Mouse (Mus musculus) brown adipose tissue, adult 24 weeks (tissue): ENCODE data around the gene Nhlh2. TPM values are rescaled to one million over a fixed set of nuclear protein-coding genes. Genes with fewer than 3 reads are reported as not detected.

Source experiments
- H3K27ac ChIP-seq: fragments of 200-500 bp; replicated peaks from 2 replicates; pipeline ENCODE4 v1.5.1; 2012; ENCODE audit warnings: low read depth, mild to moderate bottlenecking, low read length
- H3K4me1 ChIP-seq: fragments of 200-500 bp; 2 replicates; pipeline ENCODE4 v1.6.1; 2012; ENCODE audit warnings: low read length, mixed read lengths; ENCODE audit not compliant: control insufficient read depth, insufficient read depth, insufficient read length
- H3K4me3 ChIP-seq: fragments of 200-500 bp; 2 replicates; pipeline ENCODE4 v1.5.1; 2012; ENCODE audit warnings: low read depth, mild to moderate bottlenecking, low read length, moderate library complexity; ENCODE audit not compliant: insufficient read depth
- polyA plus RNA-seq: library from polyadenylated mRNA; stranded (reverse); fragments of >200 nt; gene quantifications from 2 replicates; pipeline ENCODE4 v1.2.4, GENCODE M21; 2012; ENCODE audit not compliant: missing spikeins, insufficient read depth, insufficient read length

Nhlh2 gene
- not detected in 2 replicates for polyA plus RNA-seq

DNA sequence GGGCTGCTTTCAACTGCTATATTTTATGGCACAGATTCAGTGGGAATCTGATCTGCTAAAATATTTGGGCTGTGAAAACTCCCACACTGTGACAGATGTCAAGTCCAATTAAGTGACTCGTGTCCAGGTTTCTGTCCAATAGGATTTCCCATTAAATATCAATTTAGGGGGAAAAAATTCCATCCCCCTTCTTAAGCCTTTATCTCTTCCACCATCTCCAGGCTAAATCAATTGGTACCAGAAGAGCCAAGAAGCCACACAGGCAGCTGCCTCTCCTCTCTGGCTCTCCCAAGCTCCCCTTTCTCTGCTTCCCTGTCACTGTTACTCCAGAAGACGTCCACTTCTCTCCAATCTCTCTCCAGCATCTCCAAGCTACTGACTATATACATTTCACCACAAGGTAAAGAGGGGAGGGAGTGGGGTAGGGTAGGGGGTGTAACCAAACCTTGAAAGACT is at the start of gene Nhlh2:
Gene Nhlh2, plus strand, starts transcription at position 151 of the 456 bp plus-strand sequence.
- Histone ChIP-seq H3K27ac (no peak within 1 kb of the TSS), H3K4me1 (no peaks in the 10 kb centered on the region), H3K4me3 (no peak within 1 kb of the TSS)

DNA sequence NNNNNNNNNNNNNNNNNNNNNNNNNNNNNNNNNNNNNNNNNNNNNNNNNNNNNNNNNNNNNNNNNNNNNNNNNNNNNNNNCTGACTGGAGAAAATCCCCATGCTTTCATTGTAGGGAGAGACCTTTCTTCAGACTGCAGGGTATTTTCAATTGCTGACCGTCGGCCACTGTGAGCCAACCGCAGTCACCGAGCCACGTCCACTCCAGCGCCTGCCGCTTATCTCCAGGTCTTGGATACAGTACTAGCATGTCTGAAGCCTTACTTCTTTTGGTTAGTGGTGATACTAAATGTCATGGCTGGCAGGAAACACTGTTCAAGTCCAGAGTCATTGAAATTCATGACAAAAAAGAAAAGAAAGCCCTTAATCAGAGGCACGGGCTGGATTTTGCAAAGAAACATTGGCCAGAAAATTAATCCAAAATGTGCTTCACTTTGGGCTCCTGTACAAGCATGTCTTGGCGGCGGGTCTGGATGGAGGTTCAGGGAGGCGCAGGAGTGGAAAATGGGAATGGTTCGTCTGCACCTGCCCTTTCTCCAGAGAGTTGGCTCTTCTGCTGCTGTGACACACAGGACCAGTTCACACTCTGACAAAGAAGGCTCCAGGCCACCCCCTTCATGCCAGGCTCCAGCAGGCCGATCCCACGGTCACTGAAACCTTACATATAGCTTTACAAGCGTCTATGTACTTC is 48.6 kb upstream of the Nhlh2 start:
- Histone ChIP-seq H3K4me3 (no peak overlapping the region), H3K27ac (no peak overlapping the region), H3K4me1 (no peaks in the 10 kb centered on the region)

DNA sequence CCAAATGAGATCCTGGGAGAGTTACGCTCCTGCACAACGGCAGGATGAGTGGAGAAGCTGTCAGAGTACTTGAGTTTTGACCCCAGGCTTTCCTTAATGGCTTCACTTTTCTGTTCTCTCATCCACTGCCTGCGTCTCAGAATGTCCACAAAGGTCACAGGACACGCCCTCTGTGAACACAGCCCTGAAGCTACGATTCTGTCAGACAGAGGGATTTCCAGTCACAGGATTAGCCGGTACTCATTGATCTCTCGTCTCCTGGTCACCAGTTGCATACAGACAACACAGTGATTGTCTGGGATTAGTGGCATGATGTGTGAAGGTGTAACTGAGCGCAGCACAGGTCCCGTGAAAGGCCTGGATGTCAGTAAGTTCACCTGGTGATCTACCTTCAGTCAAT is 46.4 kb upstream of the Nhlh2 start:
- no peak overlapping the region for H3K27ac ChIP-seq
- H3K4me1 ChIP-seq = no peaks in the 10 kb centered on the region
- no peak overlapping the region for H3K4me3 ChIP-seq

DNA sequence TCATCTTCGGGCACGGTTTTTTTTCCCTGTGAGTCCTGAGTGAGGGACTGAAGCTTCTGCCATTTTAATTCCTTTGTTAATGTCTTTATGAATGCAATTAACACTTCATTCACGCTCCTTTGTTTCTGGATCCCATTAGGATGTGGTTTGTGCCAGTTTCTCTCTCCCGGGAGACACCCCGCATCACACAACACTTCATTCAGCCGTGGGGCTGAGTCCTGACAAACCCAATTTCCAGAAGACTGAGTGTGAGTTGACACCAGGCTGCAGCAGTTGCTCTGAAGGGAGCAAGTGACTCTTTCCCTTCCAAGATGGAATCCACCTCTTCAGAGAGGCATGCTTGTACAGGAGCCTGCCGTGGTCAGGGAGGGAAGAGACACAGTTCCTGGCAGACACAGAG is 45.5 kb upstream of the Nhlh2 start:
- no peak overlapping the region for H3K27ac ChIP-seq
- H3K4me3 ChIP-seq = no peak overlapping the region
- H3K4me1 ChIP-seq = no peaks in the 10 kb centered on the region

DNA sequence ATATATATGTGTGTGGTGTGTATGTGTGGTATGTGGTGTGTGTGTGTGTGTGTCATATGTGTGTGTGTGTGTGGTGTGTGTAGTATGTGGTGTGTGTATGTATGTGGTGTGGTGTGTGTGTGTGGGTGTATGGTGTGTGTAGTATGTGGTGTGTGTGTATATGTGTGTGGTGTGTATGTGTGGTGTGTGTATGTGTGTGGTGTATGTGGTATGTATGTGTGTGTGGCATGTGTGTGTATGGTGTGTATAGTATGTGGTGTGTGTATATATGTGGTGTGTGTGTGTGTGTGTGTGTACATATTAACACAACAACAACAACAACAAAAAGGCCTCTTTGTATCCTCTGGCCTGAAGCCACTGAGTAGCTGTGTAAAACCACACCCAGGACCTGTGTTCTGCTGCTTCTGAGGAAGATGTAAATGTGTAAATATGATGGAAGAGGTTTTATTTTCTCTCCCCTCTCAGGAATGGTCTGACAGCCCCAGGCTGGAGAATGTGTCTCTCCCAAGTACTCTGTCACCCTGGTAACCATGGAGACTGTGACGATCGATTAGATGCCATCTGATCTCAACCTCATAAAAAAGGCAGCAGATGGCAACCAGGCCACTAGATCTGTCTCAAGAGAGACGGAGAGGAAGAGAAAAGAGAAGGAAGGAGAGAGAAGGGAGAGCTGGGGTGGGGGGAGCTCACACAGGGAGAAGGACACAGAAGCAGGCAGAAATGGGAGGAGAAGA is 42.9 kb upstream of the Nhlh2 start:
- no peak overlapping the region for H3K27ac ChIP-seq
- no peak overlapping the region for H3K4me3 ChIP-seq

DNA sequence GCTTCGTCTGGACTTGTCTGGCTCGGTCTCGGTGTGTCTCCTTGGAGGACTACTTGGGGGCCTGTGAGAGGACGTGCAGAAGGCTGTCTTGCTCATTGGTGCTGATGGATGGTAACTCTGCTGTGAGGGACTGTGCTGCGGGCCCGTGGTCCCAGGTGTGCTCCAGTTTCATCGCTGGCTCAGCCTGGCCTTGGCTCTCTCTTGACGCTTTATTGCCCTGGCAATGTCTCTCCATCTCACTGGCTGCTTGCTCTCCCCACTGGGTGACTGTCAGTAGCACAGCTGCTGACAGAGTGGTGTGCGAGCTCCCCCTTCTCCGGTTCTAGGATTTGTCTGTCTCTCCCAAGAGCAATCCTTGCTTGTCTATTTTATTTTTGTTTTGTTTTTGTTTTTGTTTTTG is 34.5 kb upstream of the Nhlh2 start:
- Histone ChIP-seq H3K4me3 (no peak overlapping the region), H3K27ac (no peak overlapping the region)

More for the DNA sequence above, 42.9 kb upstream of the Nhlh2 start:
- H3K4me1 ChIP-seq = no peaks in the 10 kb centered on the region

DNA sequence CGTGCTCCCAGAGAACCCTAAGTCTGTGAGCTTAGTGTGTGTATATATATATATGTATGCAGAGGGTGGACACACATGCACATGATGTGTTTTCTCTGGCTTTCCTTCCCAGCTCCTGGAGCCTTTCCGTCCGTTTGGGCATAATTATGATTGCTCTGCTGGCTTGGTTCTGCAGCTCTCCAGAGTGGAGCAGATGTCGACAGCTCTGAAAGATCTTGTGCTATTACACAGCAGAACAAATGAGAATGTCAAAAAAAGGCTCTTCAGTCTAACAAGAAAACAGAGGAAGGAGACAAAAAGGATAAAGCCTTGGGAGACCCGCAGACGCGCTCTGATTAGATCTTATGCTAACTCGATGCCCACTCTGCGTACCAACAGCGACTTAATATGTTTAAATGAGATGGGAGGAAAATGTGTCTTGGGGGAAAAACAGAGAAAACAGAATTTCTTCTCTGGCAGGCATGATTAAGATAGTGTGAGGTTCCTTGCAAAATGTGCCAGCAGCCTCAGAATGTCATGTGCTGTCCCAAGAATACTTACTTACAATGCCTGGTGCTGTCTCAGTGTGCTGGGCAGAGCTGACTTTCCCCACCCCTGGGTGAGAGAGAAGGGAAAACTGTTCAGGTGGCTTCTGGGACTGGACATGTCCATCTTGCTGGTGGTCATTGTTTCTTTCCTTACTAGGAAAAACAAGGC is 31.4 kb upstream of the Nhlh2 start:
- Histone ChIP-seq H3K4me3 (no peak overlapping the region), H3K4me1 (no peaks in the 10 kb centered on the region), H3K27ac (no peak overlapping the region)

More for the DNA sequence above, 34.5 kb upstream of the Nhlh2 start:
- no peaks in the 10 kb centered on the region for H3K4me1 ChIP-seq

DNA sequence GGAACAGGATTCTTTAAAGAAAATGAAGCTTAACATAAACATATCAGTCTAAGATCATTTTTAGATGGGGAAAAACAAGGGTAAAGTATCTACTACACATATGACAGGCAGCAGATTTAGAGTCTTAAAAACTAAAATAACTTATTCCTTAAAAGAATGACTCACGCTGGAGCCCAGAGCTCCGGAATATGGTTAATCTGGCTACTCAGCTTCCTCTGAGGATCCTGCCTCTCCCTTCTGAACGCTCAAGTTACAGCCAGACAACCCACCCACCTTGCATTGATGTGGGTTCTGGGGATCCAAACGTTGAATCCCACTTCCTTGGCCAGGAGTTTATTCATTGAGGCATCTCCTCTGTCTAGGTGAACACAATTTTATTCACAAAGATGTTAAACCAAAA is 26.0 kb upstream of the Nhlh2 start:
- Histone ChIP-seq H3K27ac (no peak overlapping the region), H3K4me3 (no peak overlapping the region), H3K4me1 (no peaks in the 10 kb centered on the region)

DNA sequence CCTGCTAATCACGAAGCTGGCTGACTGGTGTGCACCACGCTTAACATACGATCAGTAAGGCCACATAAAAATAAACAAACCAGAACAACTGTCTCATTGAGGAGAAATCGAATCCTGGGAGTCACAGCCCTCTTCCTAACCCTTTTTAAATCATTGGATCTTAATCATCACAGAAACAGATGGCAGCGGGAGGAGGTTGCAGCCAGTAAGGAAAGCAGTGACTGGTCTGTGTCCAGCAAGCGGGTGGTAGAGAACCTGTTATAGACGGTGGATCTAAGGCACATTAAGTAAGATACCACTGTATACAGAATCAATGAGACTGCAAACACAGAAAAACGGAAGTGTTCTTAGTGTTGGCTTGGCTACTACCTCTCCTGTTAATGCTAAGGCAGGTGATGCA is 24.2 kb upstream of the Nhlh2 start:
- no peak overlapping the region for H3K27ac ChIP-seq

DNA sequence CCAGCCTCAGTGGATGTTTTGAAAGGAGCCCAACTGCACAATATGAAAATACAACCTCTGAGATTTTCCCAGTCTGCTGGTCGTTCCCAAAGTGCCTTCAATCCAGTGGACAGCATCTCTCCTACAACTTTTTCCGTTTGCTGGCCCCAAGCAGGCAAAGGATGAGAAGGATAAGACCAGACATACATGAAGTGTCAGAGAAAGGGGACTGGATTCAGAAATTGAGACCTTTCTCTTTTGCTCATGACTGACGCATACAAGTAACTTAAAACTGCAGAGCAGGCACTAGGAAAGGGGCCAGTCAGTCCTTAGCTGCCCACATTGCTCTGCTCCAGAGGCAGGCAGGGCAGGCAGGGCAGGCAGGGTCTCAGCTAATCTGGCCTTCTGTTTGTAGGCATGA is 19.7 kb upstream of the Nhlh2 start:
- no peaks in the 10 kb centered on the region for H3K4me1 ChIP-seq
- no peak overlapping the region for H3K27ac ChIP-seq
- H3K4me3 ChIP-seq = no peak overlapping the region

More for the DNA sequence above, 24.2 kb upstream of the Nhlh2 start:
- Histone ChIP-seq H3K4me1 (no peaks in the 10 kb centered on the region), H3K4me3 (no peak overlapping the region)

DNA sequence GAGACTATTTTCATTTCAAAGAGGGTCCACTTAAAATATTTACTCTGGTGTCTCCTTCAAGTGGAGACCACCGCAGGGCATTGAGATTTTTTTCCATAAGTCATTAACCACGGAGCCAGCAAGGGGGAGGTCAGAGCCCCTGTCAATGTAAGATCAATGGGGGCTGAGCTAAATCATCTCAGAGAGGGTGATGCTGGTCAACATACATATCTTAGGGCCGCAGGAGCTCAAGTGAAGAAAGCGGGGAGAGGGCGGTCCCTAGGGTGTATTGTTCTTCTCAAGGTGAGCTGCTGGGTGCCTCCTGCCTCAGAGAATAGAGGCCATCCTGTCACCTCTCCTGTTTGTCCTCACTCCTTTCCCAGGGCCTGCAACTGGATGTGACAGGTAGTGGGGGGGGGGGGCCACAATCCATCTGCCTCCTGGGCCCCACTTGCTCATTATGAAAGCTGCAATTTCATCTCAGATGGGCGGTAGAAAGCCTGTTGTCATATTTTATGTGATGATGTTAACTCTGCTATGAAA is 18.8 kb upstream of the Nhlh2 start:
- Histone ChIP-seq H3K27ac (no peak overlapping the region), H3K4me3 (no peak overlapping the region)

DNA sequence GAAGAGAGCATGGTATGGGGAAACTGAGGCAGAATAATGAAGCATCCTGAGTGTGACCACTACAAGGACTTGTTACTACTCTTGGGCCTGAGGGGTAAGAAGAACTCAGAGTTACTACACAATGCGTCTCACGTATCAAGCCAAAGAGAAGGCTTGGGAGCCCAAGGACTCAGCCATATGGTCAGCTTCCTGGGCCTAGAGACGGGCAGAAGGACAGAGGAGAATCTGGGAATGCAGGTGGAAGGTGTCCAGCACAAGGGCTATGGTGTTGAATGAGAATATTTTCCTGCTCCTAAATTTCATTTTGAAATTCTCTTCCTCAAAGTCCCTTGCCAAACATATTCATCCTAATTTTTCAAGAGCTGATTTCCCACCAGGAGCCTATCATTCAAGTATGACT is 12.0 kb upstream of the Nhlh2 start:
- Histone ChIP-seq H3K4me3 (no peak overlapping the region), H3K4me1 (no peaks in the 10 kb centered on the region), H3K27ac (no peak overlapping the region)

More for the DNA sequence above, 18.8 kb upstream of the Nhlh2 start:
- no peaks in the 10 kb centered on the region for H3K4me1 ChIP-seq

DNA sequence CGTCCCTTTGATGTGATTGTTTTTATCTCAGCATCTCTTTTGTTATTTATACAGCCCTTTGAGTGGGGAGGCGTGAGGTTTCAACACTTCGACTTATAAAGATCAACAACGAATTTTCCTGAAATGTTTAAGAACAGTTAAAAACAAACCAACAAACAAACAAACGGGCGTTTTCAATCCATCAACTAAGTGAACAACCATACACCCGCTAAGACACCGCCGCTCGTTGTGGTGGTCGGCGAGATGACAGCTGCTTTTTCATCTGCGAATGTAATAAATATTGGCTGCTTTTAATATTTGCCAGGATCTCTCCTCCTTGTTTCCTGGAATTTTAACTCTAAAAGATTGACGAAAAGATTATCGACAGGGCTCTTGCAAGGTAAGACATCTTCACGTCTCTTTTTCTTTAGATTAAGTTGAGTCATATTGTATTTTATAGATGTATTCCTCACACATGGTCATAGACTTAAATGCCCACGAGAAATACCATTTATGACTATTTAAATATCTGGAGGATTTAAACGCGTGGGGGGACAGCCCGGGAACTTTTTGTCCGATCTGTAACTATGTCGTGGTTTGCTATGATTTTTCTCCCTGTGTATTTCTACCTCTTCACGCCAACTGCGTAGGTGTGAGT is 923 bp downstream of the Nhlh2 start:
- no peak overlapping the region for H3K27ac ChIP-seq
- 0 out of 2 replicates have a peak overlapping the region, but pooled peaks have one; percentile 18 for H3K4me3 ChIP-seq
- no peaks in the 10 kb centered on the region for H3K4me1 ChIP-seq

DNA sequence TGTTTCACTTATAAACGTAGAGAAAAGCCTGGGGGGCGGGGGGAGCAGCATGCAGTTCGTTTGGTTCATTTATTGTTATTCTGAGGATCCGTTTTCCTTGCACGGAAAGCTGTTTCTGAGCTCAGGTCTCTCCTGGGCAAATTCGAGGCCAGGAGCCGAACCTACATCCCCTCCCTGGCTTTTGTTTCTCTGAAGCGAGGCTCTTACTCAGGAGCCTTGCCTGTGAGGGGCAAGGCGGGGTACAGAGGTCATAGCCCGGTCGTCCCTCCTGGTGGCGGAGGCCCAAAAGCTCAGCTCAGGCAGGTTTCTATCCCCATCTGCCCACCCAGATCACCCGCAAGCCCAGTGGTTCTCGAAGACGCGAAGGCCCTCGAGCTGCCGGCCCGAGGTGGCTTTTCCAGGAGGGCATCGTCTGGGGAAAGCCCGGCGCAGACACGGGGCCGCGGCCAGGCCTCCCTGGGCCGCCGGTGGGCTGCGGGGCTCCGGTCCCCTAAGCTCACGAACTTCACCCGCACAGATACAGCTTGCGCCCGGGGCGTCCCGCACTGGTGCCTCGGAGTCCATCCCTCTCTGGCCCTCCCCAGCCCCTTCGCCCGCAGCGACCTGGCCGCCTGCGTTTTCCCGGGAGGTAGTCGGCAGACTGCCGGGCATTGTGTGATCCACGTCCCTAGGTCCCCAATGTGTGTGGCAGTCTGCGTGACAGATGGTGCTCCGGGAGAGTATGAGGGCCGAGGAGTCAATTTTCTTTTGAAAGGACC is 1.6 kb downstream of the Nhlh2 start:
- no peaks in the 10 kb centered on the region for H3K4me1 ChIP-seq
- H3K4me3 ChIP-seq = peak overlapping the region; percentile 18; the same call in 1 of the 2 replicates

More for the DNA sequence above, 1.6 kb downstream of the Nhlh2 start:
- H3K27ac ChIP-seq = no peak overlapping the region
